8 mouse cellular contexts compared by ENCODE assay signal in genomic region chr9:114672703-114673561, GRCm38 (mm10). TPM values are rescaled to one million over a fixed set of nuclear protein-coding genes. Genes with fewer than 3 reads are reported as not detected.
DNase-seq lines count a peak whose midpoint lies in the region; ATAC-seq lines count a peak whose summit lies in the region.

No protein-coding gene starts in this region.

- H3K4me1 ChIP-seq in forebrain, embryonic 12.5 days: peaks cover 13% of the 10 kb centered on the region
- H3K4me1 ChIP-seq in hindbrain, embryonic 15.5 days (replicated peaks): peaks cover 18% of the 10 kb centered on the region; the same call in 1 of the 2 replicates

- peak overlapping the region; percentile 35 for H3K4me3 ChIP-seq in forebrain, embryonic 12.5 days (replicated peaks)
- peak overlapping the region; percentile 23 for H3K4me3 ChIP-seq in hindbrain, embryonic 15.5 days

- H3K27me3 ChIP-seq in forebrain, embryonic 12.5 days: 0 out of 2 replicates have a peak, but pooled peaks cover 3% of the 10 kb centered on the region
- H3K27me3 ChIP-seq in hindbrain, embryonic 15.5 days: no peaks in the 10 kb centered on the region

- no peaks in the 10 kb centered on the region for H3K9me3 ChIP-seq in forebrain, embryonic 12.5 days
- no peaks in the 10 kb centered on the region for H3K9me3 ChIP-seq in hindbrain, embryonic 15.5 days

- peak overlapping the region; percentile 53 for H3K9ac ChIP-seq in forebrain, embryonic 12.5 days
- peak overlapping the region; percentile 34 for H3K9ac ChIP-seq in hindbrain, embryonic 15.5 days

- peak overlapping the region; percentile 59 for H3K4me2 ChIP-seq in forebrain, embryonic 12.5 days
- H3K4me2 ChIP-seq in hindbrain, embryonic 15.5 days: peak overlapping the region; percentile 52

- peak; percentile 66 for ATAC-seq in forebrain, embryonic 12.5 days (ENCODE audit: low FRiP score)
- peak; percentile 81 for ATAC-seq in hindbrain, embryonic 15.5 days (ENCODE audit: low FRiP score, low read depth)
- ATAC-seq in megakaryocyte-erythroid progenitor cell, adult 5-6 weeks (replicated peaks; ENCODE audit: low FRiP score, low TSS enrichment, poor library complexity, severe bottlenecking): peak; percentile 26; the same call in 1 of the 2 replicates

- 5% methylated on average over 24 of the region's 24 CpGs for WGBS in forebrain, embryonic 12.5 days
- 4% methylated on average over 24 of the region's 24 CpGs for WGBS in hindbrain, embryonic 15.5 days

- peak overlapping the region; percentile 50; the same call in 1 of the 2 replicates for H3K27ac ChIP-seq in forebrain, embryonic 12.5 days
- peak overlapping the region; percentile 75 for H3K27ac ChIP-seq in hindbrain, embryonic 15.5 days (replicated peaks)

- intact Hi-C loops in heart, postnatal 25 days (cut with DNase I): no loop called here

- H3K36me3 ChIP-seq in forebrain, embryonic 12.5 days (replicated peaks): no peaks in the 10 kb centered on the region
- no peaks in the 10 kb centered on the region for H3K36me3 ChIP-seq in hindbrain, embryonic 15.5 days

- DNase-seq in heart, adult 11 months: peak; percentile 88
- DNase-seq in heart, postnatal 25 days (ENCODE audit: low spot score): no peak
- DNase-seq in brain, adult 2 months (ENCODE audit: low read depth, low spot score): peak; percentile 92
- peak; percentile 34 for DNase-seq in skeletal muscle tissue, adult 2 months (ENCODE audit: low read depth, low spot score)
- no peak for DNase-seq in thymus, adult 18-20 months

RNA-seq across cellular contexts. Expression of gene Dync1li1, which starts 15.7 kb away (rescaled TPM):
- 10 to 100 TPM; 72.6 to 75.8 TPM for total RNA-seq in heart, postnatal 25 days (2021)
- 101 and 104 TPM in 2 replicates for polyA plus RNA-seq in forebrain, embryonic 12.5 days (2016; fragmentation: Nextera tagmentation; extraction: Ambion mirVana)
- polyA plus RNA-seq in hindbrain, embryonic 15.5 days (2015; fragmentation: Nextera tagmentation; extraction: Ambion mirVana): 139 and 140 TPM in 2 replicates
- total RNA-seq in megakaryocyte-erythroid progenitor cell, adult 5-6 weeks (2014; fragmentation: Nextera tagmentation): 28.2 and 29.8 TPM in 2 replicates
- total RNA-seq in megakaryocyte-erythroid progenitor cell, adult 5-6 weeks (2017): 40.9 and 52.6 TPM in 2 replicates

RNA-seq across cellular contexts. Expression of gene Cnot10, which starts 32.9 kb away (rescaled TPM):
- total RNA-seq in heart, postnatal 25 days (2021): 10 to 100 TPM; 19.7 to 21.8 TPM
- polyA plus RNA-seq in forebrain, embryonic 12.5 days (2016; fragmentation: Nextera tagmentation; extraction: Ambion mirVana): 67.9 and 70.6 TPM in 2 replicates
- polyA plus RNA-seq in hindbrain, embryonic 15.5 days (2015; fragmentation: Nextera tagmentation; extraction: Ambion mirVana): 50.2 and 53.2 TPM in 2 replicates
- total RNA-seq in megakaryocyte-erythroid progenitor cell, adult 5-6 weeks (2014; fragmentation: Nextera tagmentation): 44.6 and 44.7 TPM in 2 replicates
- 65.3 and 68.0 TPM in 2 replicates for total RNA-seq in megakaryocyte-erythroid progenitor cell, adult 5-6 weeks (2017)

RNA-seq across cellular contexts. Expression of gene Cmtm6, which starts 58.0 kb away (rescaled TPM):
- total RNA-seq in heart, postnatal 25 days (2021): 10 to 100 TPM; 23.4 to 27.2 TPM
- polyA plus RNA-seq in forebrain, embryonic 12.5 days (2016; fragmentation: Nextera tagmentation; extraction: Ambion mirVana): 25.4 and 25.6 TPM in 2 replicates
- 18.0 and 20.9 TPM in 2 replicates for polyA plus RNA-seq in hindbrain, embryonic 15.5 days (2015; fragmentation: Nextera tagmentation; extraction: Ambion mirVana)
- 21.3 and 22.7 TPM in 2 replicates for total RNA-seq in megakaryocyte-erythroid progenitor cell, adult 5-6 weeks (2014; fragmentation: Nextera tagmentation)
- 38.9 and 41.3 TPM in 2 replicates for total RNA-seq in megakaryocyte-erythroid progenitor cell, adult 5-6 weeks (2017)

Comparison
In these comparisons a context has a peak if more than half of its experiments do, and no peak if none do; other contexts are left out.
1. DNase-seq: peak in heart, adult 11 months (single experiment), brain, adult 2 months (single experiment) and skeletal muscle tissue, adult 2 months (single experiment); none in heart, postnatal 25 days (single experiment) and thymus, adult 18-20 months (0 of 2).
2. ATAC-seq: peak in every context shown above with its lines; median percentile 81 in hindbrain, embryonic 15.5 days; 66 in forebrain, embryonic 12.5 days; 26 in megakaryocyte-erythroid progenitor cell, adult 5-6 weeks.